Mouse (Mus musculus) heart, embryonic 16.5 days (tissue): ENCODE results near the gene Tgfb2. TPM values are rescaled to one million over a fixed set of nuclear protein-coding genes. Genes with fewer than 3 reads are reported as not detected.

Experiments
- ATAC-seq: fragments of 200-750 bp; cut with Nextera tagmentation; replicated peaks from 2 replicates; pipeline ENCODE4 v1.8.0; 2017; ENCODE audit warnings: moderate number of reproducible peaks; ENCODE audit not compliant: insufficient read depth, low FRiP score; ENCODE audit errors: extremely low read depth
- H3K27ac ChIP-seq: fragments of 300-500 bp; sonication (generic); 2 replicates; pipeline ENCODE4 v1.5.1; 2014; ENCODE audit warnings: mild to moderate bottlenecking, low read length, control low read depth, moderate library complexity
- H3K27me3 ChIP-seq: fragments of 300-500 bp; sonication (generic); 2 replicates; pipeline ENCODE4 v1.6.1; 2014; ENCODE audit warnings: low read length, mixed read lengths; ENCODE audit not compliant: control insufficient read depth, insufficient read depth
- H3K36me3 ChIP-seq: fragments of 300-500 bp; sonication (generic); 2 replicates; pipeline ENCODE4 v1.6.1; 2014; ENCODE audit not compliant: control insufficient read depth, insufficient read depth
- H3K4me1 ChIP-seq: fragments of 300-500 bp; sonication (generic); 2 replicates; pipeline ENCODE4 v1.6.1; 2014; ENCODE audit warnings: low read length, mixed read lengths; ENCODE audit not compliant: control insufficient read depth, insufficient read depth
- H3K4me2 ChIP-seq: fragments of 300-500 bp; sonication (generic); 2 replicates; pipeline ENCODE4 v1.6.1; 2014; ENCODE audit warnings: low read depth, mild to moderate bottlenecking, control low read depth, low read length
- H3K4me3 ChIP-seq: fragments of 300-500 bp; sonication (generic); 2 replicates; pipeline ENCODE4 v1.5.1; 2014; ENCODE audit warnings: mild to moderate bottlenecking, control low read depth, low read length
- H3K9ac ChIP-seq: fragments of 300-500 bp; sonication (generic); 2 replicates; pipeline ENCODE4 v1.6.1; 2014; ENCODE audit warnings: low read length, control low read depth
- H3K9me3 ChIP-seq: fragments of 300-500 bp; sonication (generic); replicated peaks from 2 replicates; pipeline ENCODE4 v1.6.1; 2016; ENCODE audit warnings: low read length; ENCODE audit not compliant: control insufficient read depth
- WGBS: fragments of 180-500 bp; shearing (Covaris S2); extraction: QIAGEN DNeasy Blood & Tissue Kit; methylation state at CpG from one replicate; pipeline ENCODE4 v1.1.7; 2014; 5-methylcytosine and 5-hydroxymethylcytosine counted together
- polyA plus RNA-seq: library from polyadenylated mRNA; unstranded; fragments of >200 nt; fragmentation: Nextera tagmentation; extraction: Ambion mirVana; gene quantifications from 2 replicates; pipeline ENCODE4 v1.2.1, GENCODE M21; 2015

The Tgfb2 gene
- polyA plus RNA-seq, 1 experiment from 2014 or later = 42.2 TPM

DNA sequence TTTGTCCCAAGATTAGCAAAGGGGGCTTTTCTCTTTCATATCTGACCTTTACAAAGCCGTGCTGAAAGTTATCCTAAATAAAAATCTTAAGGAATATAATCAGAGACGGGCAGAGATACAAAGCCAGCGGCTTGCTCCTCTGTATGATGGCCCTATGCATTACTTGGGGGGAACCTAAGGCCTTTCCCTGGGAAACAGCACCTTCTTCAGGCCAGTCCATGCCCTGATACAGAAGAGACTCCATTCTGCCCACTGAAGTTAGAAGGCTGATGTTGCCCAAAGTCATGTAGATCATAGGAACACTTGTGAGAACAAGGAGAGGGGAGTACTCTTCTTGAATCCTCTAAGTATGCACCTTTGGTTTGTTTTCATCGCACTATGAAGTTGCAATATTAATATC, 13.4 kb downstream of the Tgfb2 start:
- Histone ChIP-seq H3K27me3 (no peaks in the 10 kb centered on the region), H3K9me3 (no peaks in the 10 kb centered on the region), H3K9ac (no peak overlapping the region), H3K27ac (no peak overlapping the region), H3K36me3 (no peaks in the 10 kb centered on the region), H3K4me1 (peaks cover 15% of the 10 kb centered on the region), H3K4me3 (no peak overlapping the region), H3K4me2 (no peak overlapping the region)
- ATAC-seq = no peak
- 72% methylated on average over 4 of the region's 4 CpGs for WGBS

DNA sequence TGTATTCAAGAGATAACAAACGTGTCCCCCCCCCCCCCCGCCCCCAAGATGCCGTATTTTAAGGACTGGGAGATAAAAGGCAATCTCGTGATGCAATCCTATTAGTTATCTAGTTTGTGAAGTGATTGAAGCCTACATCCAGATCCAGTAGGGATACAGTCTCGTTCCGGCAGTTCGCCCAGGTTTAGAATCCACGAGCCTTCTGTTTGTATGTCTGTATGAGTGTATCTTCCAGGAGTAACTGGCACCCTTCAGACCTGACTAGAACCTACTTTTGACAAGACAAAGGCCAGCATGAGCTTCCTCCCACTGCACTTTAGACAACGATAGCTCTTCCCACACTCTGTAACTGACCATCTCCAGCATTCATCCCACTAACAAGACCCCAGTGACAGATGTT, 14.1 kb downstream of the Tgfb2 start:
- Histone ChIP-seq H3K27ac (no peak overlapping the region), H3K27me3 (no peaks in the 10 kb centered on the region), H3K4me2 (no peak overlapping the region), H3K9ac (no peak overlapping the region), H3K9me3 (no peaks in the 10 kb centered on the region), H3K4me3 (no peak overlapping the region), H3K4me1 (peaks cover 18% of the 10 kb centered on the region), H3K36me3 (no peaks in the 10 kb centered on the region)
- ATAC-seq = no peak
- WGBS = 82% methylated on average over 9 of the region's 9 CpGs

- no peak for ATAC-seq
- peaks cover 50% of the 10 kb centered on the region for H3K4me1 ChIP-seq
- no peak overlapping the region for H3K4me2 ChIP-seq
- no peak overlapping the region for H3K9ac ChIP-seq
- no peaks in the 10 kb centered on the region for H3K36me3 ChIP-seq
- 76% methylated on average over 3 of the region's 3 CpGs for WGBS
- H3K27ac ChIP-seq = no peak overlapping the region
- no peaks in the 10 kb centered on the region for H3K27me3 ChIP-seq
- H3K9me3 ChIP-seq = no peaks in the 10 kb centered on the region
- H3K4me3 ChIP-seq = no peak overlapping the region
Measured at GRCm38 (mm10) chr1:186684041-186684440, 21.7 kb downstream of the Tgfb2 start.

GRCm38 (mm10) chr1:186682606-186683005, 23.2 kb downstream of the Tgfb2 start:
- Histone ChIP-seq H3K9me3 (no peaks in the 10 kb centered on the region), H3K4me2 (peak overlapping the region; percentile 35; the same call in 1 of the 2 replicates), H3K27ac (peak overlapping the region; percentile 55), H3K27me3 (no peaks in the 10 kb centered on the region), H3K36me3 (no peaks in the 10 kb centered on the region), H3K9ac (peak overlapping the region; percentile 52; the same call in 1 of the 2 replicates), H3K4me3 (no peak overlapping the region), H3K4me1 (peaks cover 61% of the 10 kb centered on the region)
- WGBS = 32% methylated on average over 7 of the region's 7 CpGs
- no peak for ATAC-seq

GRCm38 (mm10) chr1:186677614-186678013, 28.2 kb downstream of the Tgfb2 start:
- peaks cover 57% of the 10 kb centered on the region for H3K4me1 ChIP-seq
- 80% methylated on average over 12 of the region's 12 CpGs for WGBS

DNA sequence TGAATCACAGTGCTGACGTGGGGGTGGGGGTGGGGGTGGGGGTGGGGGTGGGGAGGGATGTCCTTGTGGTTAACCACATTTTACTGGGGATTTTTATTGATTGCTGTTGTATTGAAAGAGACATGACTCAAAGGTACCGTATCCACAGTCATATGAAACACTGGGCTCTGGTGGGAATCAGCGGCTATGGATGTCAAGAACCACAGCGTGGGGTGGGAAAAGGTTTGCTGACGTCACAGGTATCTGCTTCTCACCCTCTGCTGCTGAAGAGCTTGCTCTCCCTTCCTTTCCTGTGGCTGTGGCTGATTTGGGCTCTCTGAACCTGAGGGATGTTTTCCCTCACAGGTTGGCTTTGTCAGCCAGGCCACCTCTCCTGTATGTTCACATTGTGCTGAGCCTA, 29.6 kb downstream of the Tgfb2 start:
- Histone ChIP-seq H3K9me3 (no peaks in the 10 kb centered on the region), H3K4me1 (peaks cover 46% of the 10 kb centered on the region)

More at GRCm38 (mm10) chr1:186677614-186678013, 28.2 kb downstream of the Tgfb2 start:
- ATAC-seq = no peak
- H3K27ac ChIP-seq = no peak overlapping the region
- H3K4me3 ChIP-seq = no peak overlapping the region
- H3K9me3 ChIP-seq = no peaks in the 10 kb centered on the region
- H3K9ac ChIP-seq = no peak overlapping the region
- no peaks in the 10 kb centered on the region for H3K27me3 ChIP-seq
- no peak overlapping the region for H3K4me2 ChIP-seq
- H3K36me3 ChIP-seq = no peaks in the 10 kb centered on the region

DNA sequence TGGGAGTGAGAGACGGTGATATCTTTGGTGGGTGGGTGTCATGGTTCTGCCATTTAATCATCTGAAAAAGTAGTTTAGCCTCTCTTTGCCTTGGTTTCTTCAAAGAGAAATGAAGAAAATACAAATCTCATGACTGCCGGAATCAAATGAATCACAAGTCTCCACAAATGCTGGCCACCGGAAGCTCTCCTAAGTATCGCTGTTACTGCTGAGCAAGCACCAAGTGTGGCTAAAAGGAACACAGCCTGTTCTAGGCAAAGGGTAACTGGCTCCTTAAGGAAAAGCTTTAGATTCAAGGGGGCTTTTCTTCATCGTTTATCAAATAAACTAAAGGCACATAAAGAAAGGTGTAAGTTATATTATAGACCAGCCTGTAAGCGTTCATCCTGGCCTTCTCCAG, 30.5 kb downstream of the Tgfb2 start:
- Histone ChIP-seq H3K9me3 (no peaks in the 10 kb centered on the region), H3K27me3 (no peaks in the 10 kb centered on the region), H3K4me1 (peaks cover 41% of the 10 kb centered on the region), H3K36me3 (no peaks in the 10 kb centered on the region), H3K27ac (no peak overlapping the region), H3K4me2 (no peak overlapping the region), H3K9ac (no peak overlapping the region), H3K4me3 (no peak overlapping the region)
- 76% methylated on average over 6 of the region's 6 CpGs for WGBS
- ATAC-seq = no peak

More for the DNA sequence above, 29.6 kb downstream of the Tgfb2 start:
- no peak overlapping the region for H3K9ac ChIP-seq
- H3K36me3 ChIP-seq = no peaks in the 10 kb centered on the region
- no peak for ATAC-seq
- no peak overlapping the region for H3K27ac ChIP-seq
- no peaks in the 10 kb centered on the region for H3K27me3 ChIP-seq
- no peak overlapping the region for H3K4me3 ChIP-seq
- H3K4me2 ChIP-seq = no peak overlapping the region
- 57% methylated on average over 5 of the region's 5 CpGs for WGBS

DNA sequence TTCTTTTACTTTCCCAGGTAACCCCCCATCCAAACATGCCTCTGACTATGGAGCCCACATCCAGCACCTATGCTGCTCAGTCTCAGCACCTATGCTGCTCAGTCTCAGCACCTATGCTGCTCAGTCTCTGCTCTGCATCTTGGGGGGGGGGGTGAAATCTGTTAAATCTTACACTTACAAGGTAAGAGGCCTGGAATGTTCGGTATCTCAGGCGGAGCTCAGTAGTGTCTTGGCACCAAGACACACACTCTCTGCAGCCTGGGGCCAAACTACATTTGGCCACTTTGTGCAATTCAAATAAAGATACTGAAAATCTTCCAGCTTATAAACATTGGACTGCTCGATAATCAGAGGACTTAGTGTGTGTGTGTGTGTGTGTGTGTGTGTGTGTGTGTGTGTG, 31.2 kb downstream of the Tgfb2 start:
- Histone ChIP-seq H3K4me3 (no peak overlapping the region), H3K4me1 (peaks cover 36% of the 10 kb centered on the region), H3K36me3 (no peaks in the 10 kb centered on the region), H3K27me3 (no peaks in the 10 kb centered on the region), H3K4me2 (no peak overlapping the region), H3K9me3 (no peaks in the 10 kb centered on the region), H3K9ac (no peak overlapping the region), H3K27ac (no peak overlapping the region)
- 56% methylated on average over 3 of the region's 3 CpGs for WGBS
- ATAC-seq = no peak

- WGBS = 76% methylated on average over 4 of the region's 4 CpGs
- Histone ChIP-seq H3K27me3 (no peaks in the 10 kb centered on the region), H3K4me2 (no peak overlapping the region), H3K9me3 (no peaks in the 10 kb centered on the region), H3K36me3 (no peaks in the 10 kb centered on the region), H3K27ac (no peak overlapping the region), H3K4me3 (no peak overlapping the region), H3K9ac (no peak overlapping the region), H3K4me1 (peaks cover 23% of the 10 kb centered on the region)
- no peak for ATAC-seq
Measured at GRCm38 (mm10) chr1:186673166-186673565, 32.6 kb downstream of the Tgfb2 start.
